ENCODE assay signal across 8 mouse cellular contexts in genomic region chr12:73989594-73989993, GRCm38 (mm10). TPM values are rescaled to one million over a fixed set of nuclear protein-coding genes. Genes with fewer than 3 reads are reported as not detected.
DNase-seq lines count a peak whose midpoint lies in the region; ATAC-seq lines count a peak whose summit lies in the region.

No protein-coding gene starts in this region.

- peak; percentile 88 for DNase-seq in heart, adult 11 months
- DNase-seq in heart, embryonic 10.5 days (ENCODE audit: low spot score) = no peak
- DNase-seq in urinary bladder, postnatal 14 days (ENCODE audit: low spot score) = peak; percentile 54
- no peak for DNase-seq in urinary bladder, postnatal 10 days (ENCODE audit: low spot score)
- peak; percentile 21 for DNase-seq in embryo, embryonic 11 days
- peak; percentile 54 to 77 for DNase-seq in kidney, postnatal 25 days
- peak; percentile 20 for DNase-seq in skeletal muscle tissue, adult 2 months (ENCODE audit: low read depth, low spot score)

- 0 out of 2 replicates have a peak, but pooled peaks cover under 1% of the 10 kb centered on the region for H3K27me3 ChIP-seq in heart, embryonic 10.5 days (ENCODE audit: insufficient read depth, poor library complexity, severe bottlenecking)

- H3K9me3 ChIP-seq in heart, embryonic 10.5 days = no peaks in the 10 kb centered on the region

- H3K27ac ChIP-seq in heart, embryonic 10.5 days = no peak overlapping the region

- H3K4me3 ChIP-seq in heart, embryonic 10.5 days = no peak overlapping the region

- peaks cover 7% of the 10 kb centered on the region; the same call in 1 of the 2 replicates for H3K4me1 ChIP-seq in heart, embryonic 10.5 days

- no peak for ATAC-seq in frontal cortex, adult (ENCODE audit: low TSS enrichment)

- peaks cover 22% of the 10 kb centered on the region for H3K36me3 ChIP-seq in heart, embryonic 10.5 days

RNA-seq across cellular contexts. Expression of gene Syt16, which starts 7.9 kb away (rescaled TPM):
- 0.32 and 0.33 TPM in 2 replicates for polyA plus RNA-seq in heart, embryonic 10.5 days (2016; fragmentation: Nextera tagmentation; extraction: Ambion mirVana)

RNA-seq across cellular contexts. Expression of gene Snapc1, which starts 25.3 kb away (rescaled TPM):
- 20.8 and 24.1 TPM in 2 replicates for polyA plus RNA-seq in heart, embryonic 10.5 days (2016; fragmentation: Nextera tagmentation; extraction: Ambion mirVana)

RNA-seq across cellular contexts. Expression of gene Gm49321, which starts 52.1 kb away (rescaled TPM):
- 13.8 and 15.8 TPM in 2 replicates for polyA plus RNA-seq in heart, embryonic 10.5 days (2016; fragmentation: Nextera tagmentation; extraction: Ambion mirVana)

Comparison
In these comparisons a context has a peak if more than half of its experiments do, and no peak if none do; other contexts are left out.
1. DNase-seq: peak in heart, adult 11 months (single experiment), urinary bladder, postnatal 14 days (single experiment), embryo, embryonic 11 days (single experiment), kidney, postnatal 25 days (2 of 2) and skeletal muscle tissue, adult 2 months (single experiment); none in heart, embryonic 10.5 days (single experiment) and urinary bladder, postnatal 10 days (single experiment).